Mouse (Mus musculus): Measurements from ENCODE around the gene Msrb1. TPM values are rescaled to one million over a fixed set of nuclear protein-coding genes. Genes with fewer than 3 reads are reported as not detected.
A peak's percentile ranks its signal among the peaks of the same experiment; 100 is the strongest.

Msrb1 gene
- polyA plus RNA-seq (2015; fragmentation: Nextera tagmentation; extraction: Ambion mirVana): 40.3 and 45.5 TPM in 2 replicates

GRCm38 (mm10) chr17:24736330-24737051 lies at the start of gene Msrb1:
Gene Msrb1, plus strand, starts transcription at chr17:24736642.
- H3K27me3 ChIP-seq (ENCODE audit: control insufficient read depth, insufficient read depth, low read length): no peaks in the 10 kb centered on the region
- peak within 1 kb of the TSS; percentile 69 for H3K4me2 ChIP-seq (ENCODE audit: low read depth, low read length)
- H3K4me3 ChIP-seq (replicated peaks; ENCODE audit: low read length): peak within 1 kb of the TSS; percentile 57
- no peaks in the 10 kb centered on the region for H3K9me3 ChIP-seq (replicated peaks; ENCODE audit: control insufficient read depth, low read length)
- peak within 1 kb of the TSS; percentile 59 for H3K27ac ChIP-seq (ENCODE audit: low read length)
- peak within 1 kb of the TSS; percentile 73 for H3K9ac ChIP-seq (ENCODE audit: low read length)
- under 1% methylated on average over 29 of the region's 29 CpGs for WGBS
- H3K36me3 ChIP-seq (ENCODE audit: control insufficient read depth, insufficient read depth, low read length): no peaks in the 10 kb centered on the region
- ATAC-seq (ENCODE audit: insufficient read depth, low FRiP score): peak; percentile 98
- peaks cover 14% of the 10 kb centered on the region for H3K4me1 ChIP-seq (ENCODE audit: control insufficient read depth, insufficient read depth, low read length)

GRCm38 (mm10) chr17:24687146-24687595 lies 49.3 kb upstream of the Msrb1 start:
- peak overlapping the region; percentile 60 for H3K9ac ChIP-seq (ENCODE audit: low read length)
- 2% methylated on average over 25 of the region's 25 CpGs for WGBS
- H3K27ac ChIP-seq (ENCODE audit: low read length): no peak overlapping the region
- no peaks in the 10 kb centered on the region for H3K9me3 ChIP-seq (replicated peaks; ENCODE audit: control insufficient read depth, low read length)
- peak overlapping the region; percentile 46 for H3K4me3 ChIP-seq (replicated peaks; ENCODE audit: low read length)
- ATAC-seq (ENCODE audit: insufficient read depth, low FRiP score): peak; percentile 65
- peaks cover 12% of the 10 kb centered on the region for H3K4me1 ChIP-seq (ENCODE audit: control insufficient read depth, insufficient read depth, low read length)
- peak overlapping the region; percentile 58 for H3K4me2 ChIP-seq (ENCODE audit: low read depth, low read length)
- H3K27me3 ChIP-seq (ENCODE audit: control insufficient read depth, insufficient read depth, low read length): peaks cover 44% of the 10 kb centered on the region
- no peaks in the 10 kb centered on the region for H3K36me3 ChIP-seq (ENCODE audit: control insufficient read depth, insufficient read depth, low read length)

- Histone ChIP-seq H3K27me3 (ENCODE audit: control insufficient read depth, insufficient read depth, low read length) (peaks cover 44% of the 10 kb centered on the region), H3K9me3 (replicated peaks; ENCODE audit: control insufficient read depth, low read length) (no peaks in the 10 kb centered on the region), H3K4me3 (replicated peaks; ENCODE audit: low read length) (peak overlapping the region; percentile 46), H3K9ac (ENCODE audit: low read length) (peak overlapping the region; percentile 60), H3K4me1 (ENCODE audit: control insufficient read depth, insufficient read depth, low read length) (peaks cover 12% of the 10 kb centered on the region), H3K27ac (ENCODE audit: low read length) (no peak overlapping the region), H3K36me3 (ENCODE audit: control insufficient read depth, insufficient read depth, low read length) (no peaks in the 10 kb centered on the region), H3K4me2 (ENCODE audit: low read depth, low read length) (peak overlapping the region; percentile 58)
- 19% methylated on average over 23 of the region's 23 CpGs for WGBS
- no peak for ATAC-seq (ENCODE audit: insufficient read depth, low FRiP score)
These were observed 48.8 kb upstream of the Msrb1 start for GRCm38 (mm10) chr17:24687599-24687998.

- Histone ChIP-seq H3K4me2 (ENCODE audit: low read depth, low read length) (peak within 1 kb of the TSS; percentile 79), H3K4me3 (replicated peaks; ENCODE audit: low read length) (peak within 1 kb of the TSS; percentile 54), H3K27ac (ENCODE audit: low read length) (no peak within 1 kb of the TSS), H3K9ac (ENCODE audit: low read length) (peak within 1 kb of the TSS; percentile 61), H3K27me3 (ENCODE audit: control insufficient read depth, insufficient read depth, low read length) (peaks cover 44% of the 10 kb centered on the region), H3K9me3 (replicated peaks; ENCODE audit: control insufficient read depth, low read length) (no peaks in the 10 kb centered on the region), H3K36me3 (ENCODE audit: control insufficient read depth, insufficient read depth, low read length) (no peaks in the 10 kb centered on the region), H3K4me1 (ENCODE audit: control insufficient read depth, insufficient read depth, low read length) (peaks cover 12% of the 10 kb centered on the region)
- ATAC-seq (ENCODE audit: insufficient read depth, low FRiP score): no peak
- WGBS: 2% methylated on average over 51 of the region's 55 CpGs
These were observed 47.0 kb upstream of the Msrb1 start, which contains the start of gene Syngr3 for GRCm38 (mm10) chr17:24689251-24690081. Gene Syngr3, minus strand, starts transcription at chr17:24689955.

- H3K4me1 ChIP-seq (ENCODE audit: control insufficient read depth, insufficient read depth, low read length): peaks cover 23% of the 10 kb centered on the region
- H3K27me3 ChIP-seq (ENCODE audit: control insufficient read depth, insufficient read depth, low read length): peaks cover 41% of the 10 kb centered on the region
- H3K36me3 ChIP-seq (ENCODE audit: control insufficient read depth, insufficient read depth, low read length): no peaks in the 10 kb centered on the region
- no peak overlapping the region for H3K27ac ChIP-seq (ENCODE audit: low read length)
- H3K9ac ChIP-seq (ENCODE audit: low read length): no peak overlapping the region
- no peak overlapping the region for H3K4me3 ChIP-seq (replicated peaks; ENCODE audit: low read length)
- H3K4me2 ChIP-seq (ENCODE audit: low read depth, low read length): no peak overlapping the region
- 83% methylated on average over 5 of the region's 5 CpGs for WGBS
- no peak for ATAC-seq (ENCODE audit: insufficient read depth, low FRiP score)
- H3K9me3 ChIP-seq (replicated peaks; ENCODE audit: control insufficient read depth, low read length): no peaks in the 10 kb centered on the region
These were observed 44.1 kb upstream of the Msrb1 start for GRCm38 (mm10) chr17:24692385-24692784.

- peaks cover 11% of the 10 kb centered on the region; the same call in 1 of the 2 replicates for H3K27me3 ChIP-seq (ENCODE audit: control insufficient read depth, insufficient read depth, low read length)
- H3K36me3 ChIP-seq (ENCODE audit: control insufficient read depth, insufficient read depth, low read length): no peaks in the 10 kb centered on the region; the same call in 1 of the 2 replicates
- ATAC-seq (ENCODE audit: insufficient read depth, low FRiP score): peak; percentile 5; the same call in 1 of the 2 replicates
- peak overlapping the region; percentile 88 for H3K4me2 ChIP-seq (ENCODE audit: low read depth, low read length)
- H3K4me1 ChIP-seq (ENCODE audit: control insufficient read depth, insufficient read depth, low read length): peaks cover 24% of the 10 kb centered on the region
- no peaks in the 10 kb centered on the region for H3K9me3 ChIP-seq (replicated peaks; ENCODE audit: control insufficient read depth, low read length)
- peak overlapping the region; percentile 83 for H3K4me3 ChIP-seq (replicated peaks; ENCODE audit: low read length)
- H3K27ac ChIP-seq (ENCODE audit: low read length): peak overlapping the region; percentile 91
- H3K9ac ChIP-seq (ENCODE audit: low read length): peak overlapping the region; percentile 92
- 7% methylated on average over 51 of the region's 51 CpGs for WGBS
These were observed 41.0 kb upstream of the Msrb1 start for GRCm38 (mm10) chr17:24695326-24696010.

- WGBS: under 1% methylated on average over 73 of the region's 76 CpGs
- H3K36me3 ChIP-seq (ENCODE audit: control insufficient read depth, insufficient read depth, low read length): no peaks in the 10 kb centered on the region; the same call in none of the 2 replicates
- peaks cover 24% of the 10 kb centered on the region for H3K4me1 ChIP-seq (ENCODE audit: control insufficient read depth, insufficient read depth, low read length)
- H3K9ac ChIP-seq (ENCODE audit: low read length): peak within 1 kb of the TSS; percentile 92
- peak; percentile 94 for ATAC-seq (ENCODE audit: insufficient read depth, low FRiP score)
- H3K27me3 ChIP-seq (ENCODE audit: control insufficient read depth, insufficient read depth, low read length): peaks cover 4% of the 10 kb centered on the region; the same call in 1 of the 2 replicates
- peak within 1 kb of the TSS; percentile 83 for H3K4me3 ChIP-seq (replicated peaks; ENCODE audit: low read length)
- peak within 1 kb of the TSS; percentile 88 for H3K4me2 ChIP-seq (ENCODE audit: low read depth, low read length)
- no peaks in the 10 kb centered on the region for H3K9me3 ChIP-seq (replicated peaks; ENCODE audit: control insufficient read depth, low read length)
- H3K27ac ChIP-seq (ENCODE audit: low read length): peak within 1 kb of the TSS; percentile 91
These were observed 40.3 kb upstream of the Msrb1 start, which contains the start of the genes Gfer and Noxo1 for GRCm38 (mm10) chr17:24696011-24696697. Gene Gfer, minus strand, starts transcription at chr17:24696156. Gene Noxo1, plus strand, starts transcription at chr17:24696234.

- no peak overlapping the region for H3K4me3 ChIP-seq (replicated peaks; ENCODE audit: low read length)
- H3K9me3 ChIP-seq (replicated peaks; ENCODE audit: control insufficient read depth, low read length): no peaks in the 10 kb centered on the region
- no peak for ATAC-seq (ENCODE audit: insufficient read depth, low FRiP score)
- WGBS: 27% methylated on average over 5 of the region's 5 CpGs
- 0 out of 2 replicates have a peak overlapping the region, but pooled peaks have one; percentile 15 for H3K4me2 ChIP-seq (ENCODE audit: low read depth, low read length)
- H3K36me3 ChIP-seq (ENCODE audit: control insufficient read depth, insufficient read depth, low read length): peaks cover 13% of the 10 kb centered on the region
- H3K27ac ChIP-seq (ENCODE audit: low read length): peak overlapping the region; percentile 64
- H3K27me3 ChIP-seq (ENCODE audit: control insufficient read depth, insufficient read depth, low read length): no peaks in the 10 kb centered on the region
- peaks cover 24% of the 10 kb centered on the region for H3K4me1 ChIP-seq (ENCODE audit: control insufficient read depth, insufficient read depth, low read length)
- H3K9ac ChIP-seq (ENCODE audit: low read length): peak overlapping the region; percentile 35
These were observed 38.5 kb upstream of the Msrb1 start for GRCm38 (mm10) chr17:24697985-24698384.
